In the genomic region with DNA sequence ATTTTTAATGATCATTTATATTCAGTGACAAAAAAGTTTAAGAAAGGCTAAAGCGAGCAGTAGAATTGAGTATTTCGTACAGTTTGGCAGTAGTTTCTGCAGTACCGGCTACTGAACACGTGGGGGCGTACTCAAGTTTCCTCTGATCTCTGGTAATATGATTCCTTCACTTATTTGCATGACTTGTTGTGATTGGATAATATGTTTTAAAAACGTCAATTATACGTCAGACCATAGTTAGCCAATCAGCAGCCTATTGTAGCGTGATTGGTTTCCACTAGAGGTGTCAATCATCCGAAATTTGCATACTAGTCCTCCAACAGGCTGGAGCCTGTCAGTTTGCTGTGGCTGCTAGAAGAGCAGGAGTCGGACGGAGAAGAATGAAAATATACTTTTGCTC, we compare ENCODE assay signal across 8 mouse cellular contexts.
DNase-seq lines count a peak whose midpoint lies in the region; ATAC-seq and TF ChIP-seq lines count a peak whose summit lies in the region.

No protein-coding gene starts in this region.

- peak; percentile 53 for TF ChIP-seq CTCF in Patski (IDR thresholded peaks at IDR 0.05)

- H3K27ac ChIP-seq in forebrain, embryonic 10.5 days, result 0 out of 2 replicates have a peak overlapping the region, but pooled peaks have one; percentile 25

- 0 out of 2 replicates have a peak overlapping the region, but pooled peaks have one; percentile 40 for H3K4me3 ChIP-seq in forebrain, embryonic 10.5 days
- H3K4me3 ChIP-seq in megakaryocyte, embryonic 14.5 days (replicated peaks), result peak overlapping the region; percentile 91

- no peaks in the 10 kb centered on the region for H3K27me3 ChIP-seq in Patski
- peaks cover 71% of the 10 kb centered on the region for H3K27me3 ChIP-seq in forebrain, embryonic 10.5 days (ENCODE audit: poor library complexity, severe bottlenecking)
- H3K27me3 ChIP-seq in megakaryocyte, embryonic 14.5 days (replicated peaks), result peaks cover 37% of the 10 kb centered on the region

- in situ Hi-C loops in Patski (cut with MboI; ENCODE audit: low pct_unique_long_range_greater_than_20kb), result loop anchor here (5.0 to 10.0 kb wide), 3 partner anchors 364 to 1054 kb away; a partner anchor contains a TSS

- peaks cover 59% of the 10 kb centered on the region for H3K4me1 ChIP-seq in forebrain, embryonic 10.5 days
- H3K4me1 ChIP-seq in megakaryocyte, embryonic 14.5 days, result peaks cover 49% of the 10 kb centered on the region

- POLR2A ChIA-PET in Patski (lab: Charles Lee), result no interaction called here

- peak; percentile 60 for DNase-seq in CD4-positive helper T cell, adult 2 months (ENCODE audit: low read depth, low spot score)
- DNase-seq in Patski (ENCODE audit: low read depth, low spot score), result peak; percentile 46
- DNase-seq in forebrain, embryonic 10.5 days (ENCODE audit: extremely low spot score, low spot score), result peak; percentile 72
- peak; percentile 51 to 67 for DNase-seq in heart, postnatal 14 days
- DNase-seq in kidney, postnatal 25 days, result peak; percentile 70 to 87
- DNase-seq in testis, postnatal 10 days (ENCODE audit: low spot score), result peak; percentile 55
- DNase-seq in cerebellum, adult 8-10 months, result no peak

- under 1% methylated on average over 11 of the region's 11 CpGs for WGBS in forebrain, embryonic 10.5 days

- no peaks in the 10 kb centered on the region for H3K9me3 ChIP-seq in forebrain, embryonic 10.5 days
- no peaks in the 10 kb centered on the region for H3K9me3 ChIP-seq in megakaryocyte, embryonic 14.5 days

- peak; percentile 74 for ATAC-seq in Patski

- H3K36me3 ChIP-seq in forebrain, embryonic 10.5 days (replicated peaks), result no peaks in the 10 kb centered on the region
- no peaks in the 10 kb centered on the region for H3K36me3 ChIP-seq in megakaryocyte, embryonic 14.5 days (replicated peaks; ENCODE audit: low read length)

- intact Hi-C loops in heart, postnatal 14 days (cut with DNase I), result no loop called here

- CTCF ChIA-PET in Patski (lab: Charles Lee), result interaction anchor here (0.8 to 3.5 kb wide), 6 partner anchors 225 to 492 kb away, joined by 3 to 15 read pairs (median 6); no protein-coding TSS in a partner anchor
